Mouse (Mus musculus) thymus, adult 2 months (tissue): ENCODE measurements around the gene Zfp980.
"Not testable (repeated sequence)": the region's sequence is repeated elsewhere in the genome, so short reads cannot be mapped to it uniquely, and the experiment has no call there.

Experiments used
- CTCF ChIP-seq: fragments of 200-500 bp; IDR thresholded peaks from 2 replicates; pipeline ENCODE4 v1.5.1; 2012; ENCODE audit warnings: mild to moderate bottlenecking, control low read depth, low read length, moderate library complexity, borderline replicate concordance; ENCODE audit not compliant: control insufficient read depth, poor library complexity, insufficient read depth; ENCODE audit errors: extremely low read depth
- POLR2A ChIP-seq: fragments of 200-500 bp; IDR thresholded peaks from 2 replicates; pipeline ENCODE4 v1.6.1; 2012; ENCODE audit warnings: mild to moderate bottlenecking, low read length, control low read depth, moderate library complexity; ENCODE audit not compliant: control insufficient read depth, poor library complexity, insufficient read depth; ENCODE audit errors: extremely low read depth

- TF ChIP-seq POLR2A, CTCF: not testable (repeated sequence)
Observed at GRCm38 (mm10) chr4:145745645-145745991, 75.1 kb downstream of the Zfp980 start.
